Mouse (Mus musculus) spleen, postnatal 4 days (tissue): Measurements from ENCODE around the gene Gldn.

ENCODE experiments used
- DNase-seq, 2 experiments: peaks; one replicate each; pipeline ENCODE4 v3.0.0; 2022; ENCODE audit warnings: low spot score in 2 of 2

Gldn gene

DNA sequence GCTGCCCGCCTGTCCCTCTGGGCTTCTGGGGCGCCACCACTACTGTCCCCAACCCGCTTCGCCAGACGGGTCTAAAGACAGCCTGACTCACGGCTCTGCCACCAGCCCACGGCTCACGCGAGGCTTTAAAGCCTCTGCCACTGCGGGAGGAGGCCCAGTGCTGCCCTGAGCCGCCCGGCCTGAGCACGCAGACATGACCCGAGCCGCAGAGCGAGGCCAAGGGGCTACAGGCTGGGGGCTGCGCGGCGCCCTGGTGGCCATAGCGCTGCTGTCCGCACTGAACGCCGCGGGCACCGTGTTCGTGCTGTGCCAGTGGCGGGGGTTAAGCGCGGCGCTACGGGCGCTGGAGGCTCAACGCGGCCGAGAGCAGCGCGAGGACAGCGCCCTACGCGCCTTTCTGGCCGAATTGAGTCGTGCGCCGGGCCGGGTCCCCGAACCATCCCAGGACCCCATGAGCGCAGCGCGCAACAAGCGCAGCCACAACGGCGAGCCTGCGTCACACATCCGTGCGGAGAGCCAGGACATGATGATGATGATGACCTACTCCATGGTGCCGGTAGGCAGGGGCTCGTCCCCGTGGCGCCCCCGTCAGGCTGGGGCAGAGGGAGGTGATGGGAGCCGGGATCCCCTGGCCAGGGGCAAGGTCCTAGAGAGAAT is at the start of gene Gldn:
TSS of gene Gldn (plus strand) at position 156 of the 657 bp plus-strand sequence.
- DNase-seq: no peak

DNA sequence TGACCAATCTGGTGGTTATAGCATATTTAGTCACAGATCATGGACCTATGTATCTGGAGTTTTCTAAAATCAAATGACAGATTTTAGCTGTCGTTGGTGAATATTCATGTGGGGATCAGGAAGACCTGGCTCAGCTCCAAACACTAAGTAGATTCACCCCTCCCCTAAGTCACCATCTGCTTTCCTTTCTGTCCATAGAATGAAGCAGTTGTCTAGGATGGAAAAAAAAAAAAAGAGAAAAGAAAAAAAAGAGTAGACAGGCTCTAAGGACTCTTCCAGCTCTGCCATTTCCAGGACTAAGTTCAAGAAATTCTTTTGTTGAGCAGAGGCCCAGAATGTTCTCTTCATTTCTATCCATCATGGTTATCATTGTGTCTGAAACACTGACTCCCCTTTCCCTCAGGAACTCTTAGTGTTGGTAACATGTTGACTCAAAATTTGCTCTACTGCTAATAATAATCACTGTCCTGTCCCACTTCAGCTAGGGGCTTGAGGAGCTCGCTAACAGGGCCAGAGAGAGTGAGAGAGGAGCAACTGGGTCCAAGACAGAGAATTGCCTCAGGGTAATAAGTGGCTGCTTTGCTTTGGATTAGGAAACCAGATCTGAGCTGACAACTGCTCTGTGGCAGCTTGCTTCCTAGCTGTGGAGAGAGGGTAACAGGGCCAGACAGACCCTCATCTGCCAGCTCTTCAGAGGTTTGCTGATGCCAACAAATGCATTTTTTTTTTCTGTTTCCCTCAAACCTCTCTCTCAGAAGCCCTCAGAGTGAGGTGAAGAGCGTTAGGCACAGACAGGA is 41.2 kb upstream of the Gldn start:
- no peak for DNase-seq

DNA sequence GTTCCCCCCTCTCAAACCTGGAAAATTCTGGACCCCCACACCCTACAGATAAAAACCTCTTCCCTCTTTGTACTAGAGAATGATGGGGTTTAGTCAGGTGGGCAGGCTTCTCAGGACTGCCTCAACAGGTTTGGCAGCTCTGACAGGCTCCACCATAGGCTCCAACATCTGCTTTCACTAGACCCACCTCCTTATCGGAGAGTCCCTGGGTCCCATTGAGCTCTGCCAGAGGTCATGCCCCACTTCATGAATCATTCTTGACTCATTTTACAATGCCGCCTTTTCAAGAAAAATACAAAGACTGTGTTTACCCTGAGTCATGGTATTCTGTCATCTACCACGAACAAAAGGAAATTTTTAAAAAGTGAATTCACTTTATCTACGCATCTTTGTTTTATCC is 21.5 kb upstream of the Gldn start:
- no peak for DNase-seq

DNA sequence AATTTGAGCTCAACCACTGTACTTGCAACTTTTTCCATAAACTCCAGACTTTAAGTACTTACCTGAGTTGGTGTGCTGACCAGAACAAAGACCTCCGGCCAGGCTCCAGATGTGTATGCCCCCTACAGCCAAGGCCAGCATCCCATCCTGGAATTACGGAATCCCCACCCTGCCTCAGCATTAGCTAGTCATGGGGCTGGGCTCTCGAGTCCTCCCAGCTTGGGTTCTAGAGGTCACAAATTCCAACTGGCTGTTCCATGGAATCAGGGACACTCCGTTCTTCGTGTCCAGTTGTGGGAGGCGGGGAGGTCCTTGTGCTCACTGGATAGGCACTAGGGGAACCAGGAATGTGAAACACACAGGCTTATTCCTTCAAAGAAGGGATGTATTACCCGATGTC is 18.3 kb upstream of the Gldn start, which contains the start of gene Cyp19a1:
TSS of gene Cyp19a1 (minus strand) at position 101 of the 400 bp plus-strand sequence.
- no peak for DNase-seq

DNA sequence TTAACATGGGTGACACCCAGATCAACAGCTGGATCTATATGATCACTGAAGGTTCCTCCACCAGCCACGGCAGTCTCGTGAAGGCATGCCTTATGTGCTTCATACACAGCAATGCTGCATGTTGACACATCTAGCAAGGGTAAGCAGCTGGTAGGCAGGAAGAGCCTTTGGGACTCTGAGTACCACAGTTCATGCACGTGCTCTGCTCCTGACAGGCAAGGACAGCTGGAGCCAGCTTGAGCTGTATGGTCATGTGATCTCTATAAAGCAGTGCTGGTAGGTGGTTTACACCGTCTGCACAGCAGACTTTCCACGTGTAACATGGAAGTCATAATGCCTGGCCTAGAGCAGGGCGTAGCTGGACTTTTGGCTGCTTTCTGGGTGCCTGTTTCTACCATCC is 16.3 kb upstream of the Gldn start:
- DNase-seq: no peak

DNA sequence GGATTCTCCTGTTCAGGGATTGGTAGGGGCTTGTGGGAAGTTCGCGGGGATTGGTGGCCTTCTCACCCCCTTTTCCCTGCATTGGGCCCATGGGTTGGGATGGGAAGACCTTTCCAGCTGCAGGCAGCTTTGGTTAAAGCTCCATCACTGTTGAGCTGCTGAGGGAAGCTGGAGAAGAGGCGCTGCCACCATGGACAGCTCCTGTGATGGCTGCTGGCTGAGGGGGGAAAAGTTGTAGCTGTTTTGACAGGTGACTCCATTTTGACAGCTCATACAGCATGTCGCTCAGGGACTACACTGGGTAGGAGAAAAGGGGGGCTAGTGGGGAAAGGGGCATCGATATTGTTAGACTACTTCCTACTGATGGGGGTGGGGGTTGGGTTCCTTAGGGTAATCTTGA is 15.4 kb upstream of the Gldn start:
- DNase-seq: no peak

DNA sequence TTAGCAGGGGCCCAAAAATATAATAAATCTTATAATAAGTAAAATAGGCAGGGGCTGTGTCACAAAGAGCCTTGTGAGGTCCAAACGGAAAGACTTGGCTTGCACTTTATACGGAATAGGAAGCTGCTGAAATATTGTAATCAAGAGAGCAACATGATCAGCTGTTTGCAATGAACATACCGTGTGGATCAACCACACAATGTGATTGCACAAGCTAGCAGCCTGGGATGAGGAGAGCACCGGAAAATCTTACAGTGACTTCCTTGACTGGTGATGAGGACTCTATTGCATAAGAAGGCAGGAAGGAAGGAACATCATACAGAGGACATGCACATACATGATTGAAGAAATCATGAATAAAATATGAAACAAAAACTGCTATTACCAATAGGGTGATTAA is 11.0 kb upstream of the Gldn start:
- DNase-seq: no peak

DNA sequence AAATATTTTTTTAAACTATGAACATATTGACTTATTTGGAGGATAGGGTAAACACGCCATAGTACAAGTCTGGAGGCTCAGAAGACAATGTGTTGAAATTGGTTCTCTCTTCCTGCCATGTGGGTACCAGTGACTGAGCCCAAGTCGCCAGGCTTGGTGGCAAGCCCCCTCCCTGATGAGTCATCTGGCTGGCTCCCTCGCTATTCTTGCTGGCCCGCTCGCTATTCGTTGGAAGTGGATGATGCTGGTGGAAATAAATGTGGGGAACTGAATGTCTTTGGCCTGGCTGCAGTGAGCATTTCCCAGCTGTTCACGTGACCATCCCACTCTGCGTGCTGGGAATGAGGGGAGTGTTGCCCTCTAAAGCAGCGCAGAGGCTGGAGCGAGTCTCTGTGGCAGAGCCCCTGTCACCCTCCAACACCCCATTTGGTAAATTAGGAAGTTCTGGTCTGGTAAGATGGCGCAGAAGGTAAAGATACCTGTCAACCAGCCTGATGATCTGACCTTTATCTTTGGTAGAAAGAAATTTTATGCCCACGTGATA is 7.2 kb upstream of the Gldn start:
- DNase-seq: no peak

DNA sequence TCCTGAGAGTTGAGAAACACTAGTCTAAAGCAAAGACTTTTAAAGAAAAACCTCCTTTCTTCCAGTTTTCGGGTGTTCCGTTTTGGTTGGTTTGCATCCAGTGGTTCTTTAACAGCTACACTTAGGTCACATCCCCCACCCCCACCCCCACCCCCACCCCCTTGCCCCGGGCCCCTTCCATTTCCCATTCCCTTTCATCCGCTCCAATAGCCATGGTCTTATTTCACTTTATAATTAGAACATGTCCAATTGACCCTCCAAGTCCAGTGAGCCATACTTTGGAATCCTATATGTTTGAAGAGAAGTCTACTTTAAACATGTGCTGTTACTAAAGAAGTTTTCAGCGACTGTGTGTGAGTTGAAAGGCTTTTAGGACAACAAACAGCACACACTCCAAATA is 1.5 kb downstream of the Gldn start:
- DNase-seq: no peak

DNA sequence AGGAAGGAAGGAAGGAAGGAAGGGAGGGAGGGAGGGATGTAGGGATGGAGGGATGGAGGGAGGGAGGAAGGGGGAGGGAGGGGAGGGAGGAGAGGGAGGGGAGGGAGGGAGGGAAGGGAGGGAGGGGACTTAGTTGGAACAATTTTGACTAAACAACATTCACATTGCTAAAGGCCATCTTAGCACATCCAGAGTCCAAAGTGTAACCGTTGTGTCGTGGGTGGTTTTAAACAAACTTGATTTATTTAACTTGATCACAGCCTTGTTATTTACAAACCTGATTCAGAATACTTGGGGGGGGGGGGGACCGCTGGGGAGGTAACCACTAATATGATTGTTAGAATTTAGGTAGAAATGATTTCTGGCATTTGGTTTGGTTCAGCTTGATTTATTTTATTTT is 13.1 kb downstream of the Gldn start:
- DNase-seq: no peak

DNA sequence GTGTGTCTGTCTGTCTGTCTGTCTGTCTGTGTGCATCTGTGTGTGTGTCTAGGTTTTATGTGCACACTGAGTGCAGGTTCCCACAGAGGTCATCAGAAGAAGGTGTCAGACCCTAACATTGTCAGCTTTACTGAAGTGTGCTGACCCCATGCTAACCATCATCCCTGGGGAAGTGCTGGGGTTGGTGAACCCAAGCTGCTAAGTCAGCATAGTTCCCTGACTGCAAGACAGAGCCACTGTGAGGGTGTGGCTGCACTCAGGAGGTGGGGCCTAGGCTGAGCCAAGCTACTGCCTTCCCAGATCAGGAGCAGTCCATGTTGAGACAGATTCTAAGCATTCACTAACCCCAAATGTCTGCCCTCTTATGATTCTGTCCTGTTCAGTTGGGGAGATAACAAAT is 13.5 kb downstream of the Gldn start:
- DNase-seq: no peak

DNA sequence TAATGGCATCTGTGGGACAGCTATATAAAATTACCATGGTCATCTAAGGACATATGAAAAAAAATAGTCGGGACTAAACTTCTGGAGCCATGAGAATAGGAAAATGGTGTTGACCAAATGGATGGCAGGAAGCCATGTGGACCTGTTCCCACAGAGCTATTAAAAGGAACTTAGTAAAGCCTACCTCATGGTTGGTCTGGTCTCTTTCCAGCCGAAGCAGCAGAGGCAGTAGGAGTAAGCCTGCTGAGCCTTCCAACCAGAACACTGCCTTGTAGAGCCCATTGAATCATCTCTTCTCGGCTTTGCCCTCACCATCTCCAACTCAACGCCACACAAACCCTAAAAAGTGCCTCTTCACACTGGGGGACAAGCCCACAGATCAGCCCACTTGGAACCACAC is 15.0 kb downstream of the Gldn start:
- DNase-seq: no peak

DNA sequence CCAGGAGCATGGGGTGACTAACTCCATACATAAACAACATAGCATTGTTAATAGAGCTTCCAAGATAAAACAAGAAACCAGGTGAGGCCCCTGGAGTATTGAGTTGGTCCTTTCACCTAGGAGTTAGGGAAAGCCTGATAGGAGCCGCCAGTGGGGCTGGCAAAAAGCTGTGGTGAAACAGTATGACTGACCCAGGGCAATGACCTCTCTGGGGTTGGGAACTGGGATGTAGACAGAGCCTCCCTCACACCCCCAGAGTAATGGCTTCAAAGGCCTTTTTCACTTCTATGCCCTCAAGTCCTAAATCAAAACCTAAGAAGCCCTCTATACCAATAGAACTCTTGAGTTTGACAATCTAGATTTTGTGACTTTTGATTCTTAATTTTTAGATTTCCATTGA is 21.9 kb downstream of the Gldn start:
- DNase-seq: no peak

DNA sequence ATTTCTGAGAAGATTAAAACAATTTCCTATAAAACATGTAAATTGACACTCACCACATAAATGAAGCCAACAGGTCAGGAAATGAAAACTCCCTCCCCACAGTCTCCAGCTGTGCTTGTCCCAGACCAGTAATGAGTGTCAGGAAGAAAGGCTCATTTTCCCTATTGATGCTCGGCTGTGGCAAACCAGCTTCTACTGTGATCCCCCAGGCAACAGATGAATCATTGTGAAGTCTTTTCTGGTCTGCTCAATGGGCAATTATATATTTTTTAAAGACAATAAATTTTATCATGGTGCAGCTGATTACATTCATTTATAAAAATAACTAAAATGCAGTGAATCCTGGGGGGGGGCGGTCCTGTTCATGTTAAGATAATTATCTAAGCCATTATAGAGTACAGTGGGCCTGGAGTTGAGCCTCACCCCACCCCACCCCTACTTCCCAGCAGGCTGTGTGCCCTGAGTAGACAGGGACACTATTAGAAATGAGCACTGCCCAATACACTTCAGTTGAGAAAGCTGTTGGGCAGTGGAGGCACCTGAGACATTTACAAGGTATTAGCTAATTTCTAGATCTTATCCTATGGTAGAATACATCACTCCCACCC is 22.6 kb downstream of the Gldn start:
- DNase-seq: no peak

DNA sequence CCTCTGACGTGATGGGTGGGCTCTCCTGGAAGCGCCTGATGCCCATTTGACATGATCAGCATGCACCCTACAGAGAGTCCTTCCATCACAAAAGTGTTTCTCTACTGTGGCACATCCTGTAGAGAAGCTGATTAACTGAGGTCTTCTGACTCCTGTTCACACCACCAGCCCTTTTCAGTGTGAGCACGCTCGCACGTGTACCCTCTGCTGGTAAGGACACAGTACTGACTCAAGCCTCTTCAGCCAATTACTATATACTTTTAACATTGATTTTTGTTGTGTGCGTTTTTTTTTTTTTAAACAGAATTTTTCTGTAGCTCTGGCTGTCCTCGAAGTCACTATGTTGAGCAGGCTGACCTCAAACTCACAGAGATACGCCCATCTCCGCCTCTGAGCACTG is 30.1 kb downstream of the Gldn start:
- no peak for DNase-seq

DNA sequence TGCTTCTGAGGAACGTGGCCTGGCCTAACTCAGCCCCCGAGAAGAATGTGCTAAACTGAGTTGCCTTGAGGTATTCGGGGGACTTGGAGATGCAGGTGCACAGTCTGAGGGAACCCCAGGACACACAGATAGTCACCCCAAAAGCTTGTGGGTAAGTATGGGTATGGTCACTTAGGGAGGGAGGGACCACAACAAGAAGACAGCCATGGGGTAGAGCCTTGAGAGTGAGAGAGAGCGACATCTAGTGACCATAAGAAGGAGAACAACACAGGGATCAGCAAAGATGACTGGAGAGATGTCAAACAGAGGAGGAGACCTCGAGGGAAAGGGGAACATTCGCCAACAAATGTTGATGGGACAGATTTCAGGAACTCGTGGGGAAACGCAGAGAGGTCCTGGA is 37.2 kb downstream of the Gldn start:
- no peak for DNase-seq

DNA sequence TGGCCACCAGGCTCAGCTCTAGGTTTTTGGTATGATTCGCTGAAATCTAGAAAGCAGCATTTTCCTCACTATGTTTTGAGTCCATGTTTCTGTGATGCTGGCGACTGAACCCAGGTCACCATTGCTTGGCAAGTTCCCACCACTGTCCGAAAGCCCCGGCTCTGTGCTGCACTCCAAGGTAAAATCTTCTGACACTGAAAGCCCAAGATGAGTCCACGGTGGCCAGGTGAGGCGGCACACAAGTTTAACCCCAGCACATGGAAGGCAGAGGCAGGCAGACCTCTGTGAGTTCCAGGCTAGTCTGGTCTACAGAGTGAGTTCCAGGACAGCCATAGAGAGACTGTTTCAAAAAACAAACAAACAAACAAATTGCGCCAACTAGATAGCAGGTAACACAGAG is 42.9 kb downstream of the Gldn start:
- no peak for DNase-seq

DNA sequence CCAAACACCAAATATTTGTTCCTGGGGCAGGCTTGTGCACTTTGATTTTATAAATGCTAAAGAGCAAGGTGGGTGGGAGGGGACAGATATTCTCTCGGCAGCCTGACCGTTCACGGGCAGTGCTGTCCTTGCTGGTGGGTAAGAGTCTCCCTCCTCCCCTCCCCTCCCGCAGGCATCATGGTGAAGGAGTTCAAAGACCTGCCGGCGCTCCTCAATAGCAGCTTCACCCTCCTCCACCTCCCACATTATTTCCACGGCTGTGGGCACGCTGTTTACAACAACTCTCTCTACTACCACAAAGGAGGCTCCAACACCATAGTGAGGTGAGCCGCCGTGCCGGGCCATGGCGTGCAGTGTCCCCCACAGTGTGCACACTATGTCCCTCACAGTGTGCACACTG is 49.3 kb downstream of the Gldn start:
- DNase-seq: no peak

DNA sequence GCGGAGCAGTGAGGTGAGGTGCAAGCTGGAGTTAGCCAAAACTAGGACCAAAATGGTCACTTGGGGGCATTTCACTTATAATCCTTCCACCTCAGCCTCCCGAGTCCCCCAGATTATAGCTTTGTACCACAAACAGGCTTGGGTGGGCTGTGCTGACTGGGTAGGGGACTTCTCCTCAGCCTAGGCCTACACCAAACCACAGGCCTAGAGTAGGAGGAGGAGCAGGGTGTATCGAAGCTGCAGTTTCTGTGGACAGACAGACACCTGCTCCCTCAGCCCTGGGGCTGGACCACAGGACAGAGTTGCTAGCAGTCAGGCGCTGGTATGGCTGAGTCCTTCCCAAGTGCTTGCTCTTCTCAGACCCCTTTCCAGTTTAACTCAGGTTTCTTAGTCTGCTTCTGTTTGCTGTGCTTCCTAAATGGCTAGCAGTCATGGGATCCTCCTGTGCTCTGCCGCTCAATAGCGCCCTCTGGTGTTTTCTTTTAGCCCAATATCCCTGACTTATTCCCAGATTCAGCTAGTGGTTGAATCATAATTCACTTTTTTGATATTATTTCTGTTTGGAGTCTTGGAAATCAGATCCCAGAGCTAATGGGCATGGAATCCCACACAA is 50.4 kb downstream of the Gldn start:
- no peak for DNase-seq

DNA sequence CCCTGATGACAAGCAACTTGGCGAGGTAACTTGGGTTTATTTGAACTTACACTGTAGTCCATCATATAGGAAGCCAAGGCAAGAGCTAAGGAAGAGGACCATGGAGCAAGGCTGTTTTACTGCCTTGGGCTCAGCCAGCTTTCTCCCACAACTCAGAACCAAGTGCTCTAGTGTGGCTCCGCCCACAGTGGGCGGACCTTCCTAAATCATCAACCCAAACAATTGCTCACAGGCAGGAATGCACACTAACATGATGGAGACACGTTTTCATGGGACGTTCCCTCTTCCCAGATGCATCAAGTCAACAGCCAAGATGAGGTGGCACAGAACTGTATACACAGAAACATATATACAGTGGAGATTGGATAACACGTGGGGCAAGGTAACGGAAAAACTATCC is 55.7 kb downstream of the Gldn start:
- DNase-seq: no peak

DNA sequence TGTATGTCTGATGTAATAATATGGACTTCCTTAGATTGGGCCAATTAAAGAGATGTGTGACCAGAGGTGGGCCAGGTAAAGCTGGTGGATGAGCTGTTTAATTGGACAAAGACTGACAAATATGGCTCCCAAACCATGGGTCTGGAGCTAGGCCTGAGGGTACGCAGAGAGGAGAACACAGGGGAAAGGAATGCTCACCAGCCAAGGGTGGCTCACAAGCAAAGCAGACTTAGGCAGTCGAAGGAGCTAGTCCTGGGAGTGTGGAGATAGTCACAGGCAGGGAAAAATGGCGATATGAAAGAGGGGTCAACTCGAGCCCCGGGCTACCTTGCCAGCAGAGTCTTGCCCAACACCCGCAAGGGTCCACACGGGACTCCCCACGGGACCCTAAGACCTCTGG is 70.5 kb downstream of the Gldn start:
- DNase-seq: no peak
